38 mouse cellular contexts compared by ENCODE assay signal in genomic region chr13:23510127-23510526, GRCm38 (mm10). TPM values are rescaled to one million over a fixed set of nuclear protein-coding genes. Genes with fewer than 3 reads are reported as not detected.
DNase-seq lines count a peak whose midpoint lies in the region; ATAC-seq and TF ChIP-seq lines count a peak whose summit lies in the region.
"Had no signal": no experiment of that assay in that cellular context is flagged by ENCODE, and none has a peak within 500 bp of the region (broad histone marks: within the 10 kb centered on the region; RNA-seq: fewer than 3 reads in every experiment).

No protein-coding gene starts in this region.

- ATAC-seq in liver, embryonic 11.5 days (replicated peaks; ENCODE audit: low FRiP score) = no peak
- ATAC-seq in liver, embryonic 12.5 days = no peak
- ATAC-seq: forebrain, embryonic 14.5 days; hindbrain, embryonic 16.5 days; Patski had no signal

- H3K27ac ChIP-seq in liver, embryonic 11.5 days (ENCODE audit: low read depth, low read length) = no peak overlapping the region
- no peak overlapping the region for H3K27ac ChIP-seq in liver, embryonic 12.5 days
- no peak overlapping the region for H3K27ac ChIP-seq in embryonic facial prominence, embryonic 10.5 days (replicated peaks)
- H3K27ac ChIP-seq: embryonic facial prominence, embryonic 12.5 days; heart, adult 2 months; kidney, embryonic 15.5 days; midbrain, embryonic 12.5 days; stomach, postnatal 0 days had no signal

- H3K9me3 ChIP-seq in liver, embryonic 11.5 days (ENCODE audit: control insufficient read depth, low read length) = no peaks in the 10 kb centered on the region
- H3K9me3 ChIP-seq in liver, embryonic 12.5 days (replicated peaks) = no peaks in the 10 kb centered on the region
- H3K9me3 ChIP-seq in embryonic facial prominence, embryonic 10.5 days = no peaks in the 10 kb centered on the region
- H3K9me3 ChIP-seq: embryonic facial prominence, embryonic 12.5 days; heart, embryonic 12.5 days; kidney, embryonic 15.5 days; megakaryocyte, embryonic 14.5 days; midbrain, embryonic 12.5 days had no signal

- no peaks in the 10 kb centered on the region for H3K27me3 ChIP-seq in liver, embryonic 11.5 days (replicated peaks; ENCODE audit: control insufficient read depth, insufficient read depth, low read length)
- H3K27me3 ChIP-seq in liver, embryonic 12.5 days (replicated peaks) = 0 out of 2 replicates have a peak, but pooled peaks cover 2% of the 10 kb centered on the region
- no peaks in the 10 kb centered on the region for H3K27me3 ChIP-seq in embryonic facial prominence, embryonic 10.5 days (replicated peaks; ENCODE audit: low read depth, poor library complexity, severe bottlenecking)
- H3K27me3 ChIP-seq in myocyte (ENCODE audit: control insufficient read depth, insufficient read depth, insufficient read length) = no peaks in the 10 kb centered on the region
- H3K27me3 ChIP-seq: embryonic facial prominence, embryonic 12.5 days; heart, embryonic 12.5 days; kidney, embryonic 15.5 days; Patski had no signal

- no peak overlapping the region for H3ac ChIP-seq in myocyte (ENCODE audit: control insufficient read depth, insufficient read length)

- WGBS in liver, embryonic 11.5 days = 31% methylated on average over 1 of the region's 1 CpGs
- 17% methylated on average over 1 of the region's 1 CpGs for WGBS in liver, embryonic 12.5 days (ENCODE audit: insufficient replicate concordance)
- 48% methylated on average over 1 of the region's 1 CpGs for WGBS in embryonic facial prominence, embryonic 10.5 days

- H3K4me3 ChIP-seq in liver, embryonic 11.5 days (ENCODE audit: low read depth, low read length) = no peak overlapping the region
- no peak overlapping the region for H3K4me3 ChIP-seq in liver, embryonic 12.5 days
- 0 out of 2 replicates have a peak overlapping the region, but pooled peaks have one; percentile 13 for H3K4me3 ChIP-seq in embryonic facial prominence, embryonic 10.5 days
- H3K4me3 ChIP-seq in myocyte = no peak overlapping the region
- H3K4me3 ChIP-seq: embryonic facial prominence, embryonic 12.5 days; heart, adult 2 months; heart, embryonic 12.5 days; kidney, embryonic 15.5 days; megakaryocyte, embryonic 14.5 days; midbrain, embryonic 12.5 days had no signal

- peaks cover 18% of the 10 kb centered on the region for H3K4me1 ChIP-seq in liver, embryonic 11.5 days (replicated peaks; ENCODE audit: control insufficient read depth, insufficient read depth, low read length)
- peaks cover 40% of the 10 kb centered on the region for H3K4me1 ChIP-seq in liver, embryonic 12.5 days
- H3K4me1 ChIP-seq in embryonic facial prominence, embryonic 10.5 days = peaks cover 30% of the 10 kb centered on the region

- DNase-seq in embryo, embryonic 10 days (ENCODE audit: low spot score) = peak; percentile 55
- no peak for DNase-seq in embryo, embryonic 9.5 days (ENCODE audit: extremely low spot score)
- no peak for DNase-seq in liver, embryonic 11.5 days (ENCODE audit: low spot score)
- DNase-seq in embryonic facial prominence, embryonic 10.5 days (ENCODE audit: low spot score) = no peak
- no peak for DNase-seq in layer of hippocampus, adult 9-10 months (ENCODE audit: low spot score)
- no peak for DNase-seq in gastrocnemius, postnatal 25 days
- DNase-seq: adrenal gland, postnatal 25 days; cerebellum, adult 11-12 months; cerebellum, adult 9-11 months; gastrocnemius, postnatal 36 days; heart, adult 2 months; heart, postnatal 14 days; kidney, adult 11 months; kidney, postnatal 4 days; layer of hippocampus, postnatal 36 days; liver; lung, postnatal 4 days; right cerebral cortex, postnatal 25 days; thymus, adult 18-20 months; thymus, postnatal 25 days had no signal

- no peak overlapping the region for H3K9ac ChIP-seq in liver, embryonic 11.5 days (ENCODE audit: low read depth, low read length)
- no peak overlapping the region for H3K9ac ChIP-seq in liver, embryonic 12.5 days
- H3K9ac ChIP-seq: embryonic facial prominence, embryonic 12.5 days; heart, embryonic 12.5 days; kidney, embryonic 15.5 days; midbrain, embryonic 12.5 days had no signal

- peak overlapping the region; percentile 3; the same call in 1 of the 2 replicates for H3K4me2 ChIP-seq in liver, embryonic 11.5 days
- no peak overlapping the region for H3K4me2 ChIP-seq in liver, embryonic 12.5 days
- H3K4me2 ChIP-seq in myocyte (ENCODE audit: low read depth) = peak overlapping the region; percentile 16
- H3K4me2 ChIP-seq: embryonic facial prominence, embryonic 12.5 days; heart, embryonic 12.5 days; kidney, embryonic 15.5 days; midbrain, embryonic 12.5 days had no signal

- no peaks in the 10 kb centered on the region for H3K36me3 ChIP-seq in liver, embryonic 11.5 days (ENCODE audit: control insufficient read depth, insufficient read depth, low read length)
- H3K36me3 ChIP-seq in liver, embryonic 12.5 days = no peaks in the 10 kb centered on the region
- no peaks in the 10 kb centered on the region for H3K36me3 ChIP-seq in embryonic facial prominence, embryonic 10.5 days (replicated peaks)
- H3K36me3 ChIP-seq in myocyte (ENCODE audit: control insufficient read depth, insufficient read depth) = no peaks in the 10 kb centered on the region
- H3K36me3 ChIP-seq: embryonic facial prominence, embryonic 12.5 days; heart, embryonic 12.5 days; kidney, embryonic 15.5 days; midbrain, embryonic 12.5 days had no signal

- no peak for TF ChIP-seq POLR2A in myocyte (IDR thresholded peaks at IDR 0.05; ENCODE audit: insufficient read length, low read depth)

- no peaks in the 10 kb centered on the region for H3K79me2 ChIP-seq in myocyte (ENCODE audit: control insufficient read depth, insufficient read depth)

TF ChIP-seq in myocyte, 11 proteins besides CTCF, POLR2A, EP300 and RAD21:
- TF ChIP-seq USF1 (IDR thresholded peaks at IDR 0.05; ENCODE audit: low read depth) = no peak
- no peak for TF ChIP-seq REST (IDR thresholded peaks at IDR 0.05; ENCODE audit: insufficient read depth, insufficient read length)
- no peak for TF ChIP-seq SRF (IDR thresholded peaks at IDR 0.05; ENCODE audit: control insufficient read depth, insufficient read length, low read depth)
- TF ChIP-seq CEBPB (IDR thresholded peaks at IDR 0.05; ENCODE audit: insufficient read depth, poor library complexity, severe bottlenecking) = no peak
- no peak for TF ChIP-seq MAX (IDR thresholded peaks at IDR 0.05; ENCODE audit: low read depth)
- TF ChIP-seq TCF3 (IDR thresholded peaks at IDR 0.05; ENCODE audit: insufficient read length, low read depth) = no peak
- no peak for TF ChIP-seq MYOG (IDR thresholded peaks at IDR 0.05; ENCODE audit: control insufficient read depth in 1 of 3, insufficient read depth in 1 of 3, insufficient read length in 2 of 3, low read depth in 2 of 3)
- no peak for TF ChIP-seq POLR2AphosphoS2 (IDR thresholded peaks at IDR 0.05; ENCODE audit: insufficient read length, low read depth)
- TF ChIP-seq E2F4 (IDR thresholded peaks at IDR 0.05; ENCODE audit: insufficient read depth) = no peak

RNA-seq across cellular contexts. Expression of gene Hist1h4h, which starts 20.7 kb away (rescaled TPM):
- polyA plus RNA-seq in liver, embryonic 11.5 days (2014; fragmentation: Nextera tagmentation; extraction: Ambion mirVana) = 3.3 and 4.3 TPM in 2 replicates
- 4.4 and 4.7 TPM in 2 replicates for polyA plus RNA-seq in liver, embryonic 12.5 days (2016; fragmentation: Nextera tagmentation; extraction: Ambion mirVana)
- 2.7 and 3.0 TPM in 2 replicates for polyA plus RNA-seq in embryonic facial prominence, embryonic 10.5 days (2016; fragmentation: Nextera tagmentation; extraction: Ambion mirVana)
- polyA plus RNA-seq in myocyte (2012; fragmentation: generic; extraction: Trizol) = 21.5 TPM
- total RNA-seq in gastrocnemius, postnatal 25 days (2021) = 100 to 1,000 TPM; 156 to 160 TPM

RNA-seq across cellular contexts. Expression of gene Btn2a2, which starts 21.5 kb away (rescaled TPM):
- polyA plus RNA-seq in liver, embryonic 11.5 days (2014; fragmentation: Nextera tagmentation; extraction: Ambion mirVana) = 0.08 and 0.32 TPM in 2 replicates
- 0.07 TPM in 1 of 2 replicates, not detected in the other for polyA plus RNA-seq in liver, embryonic 12.5 days (2016; fragmentation: Nextera tagmentation; extraction: Ambion mirVana)
- 0.99 and 1.2 TPM in 2 replicates for polyA plus RNA-seq in embryonic facial prominence, embryonic 10.5 days (2016; fragmentation: Nextera tagmentation; extraction: Ambion mirVana)
- 0.20 TPM for polyA plus RNA-seq in myocyte (2012; fragmentation: generic; extraction: Trizol)
- not detected for total RNA-seq in gastrocnemius, postnatal 25 days (2021)
- total RNA-seq: adrenal gland, adult 18-20 months; adrenal gland, postnatal 25 days; gastrocnemius, adult 18-20 months; gastrocnemius, postnatal 36 days; heart, adult 2 months; heart, postnatal 14 days; MEL had no signal
- polyA plus RNA-seq: heart, adult 2 months; liver, embryonic 16.5 days; midbrain, postnatal 0 days; spleen, adult 2 months had no signal

RNA-seq across cellular contexts. Expression of gene Hist1h2af, which starts 23.6 kb away (rescaled TPM):
- 1.1 and 5.1 TPM in 2 replicates for polyA plus RNA-seq in liver, embryonic 11.5 days (2014; fragmentation: Nextera tagmentation; extraction: Ambion mirVana)
- 7.8 and 13.9 TPM in 2 replicates for polyA plus RNA-seq in liver, embryonic 12.5 days (2016; fragmentation: Nextera tagmentation; extraction: Ambion mirVana)
- polyA plus RNA-seq in embryonic facial prominence, embryonic 10.5 days (2016; fragmentation: Nextera tagmentation; extraction: Ambion mirVana) = 4.8 and 5.5 TPM in 2 replicates
- polyA plus RNA-seq in myocyte (2012; fragmentation: generic; extraction: Trizol) = 24.4 TPM
- total RNA-seq in gastrocnemius, postnatal 25 days (2021) = 10 to 100 TPM in 1 of 2 experiments, 1 to 10 TPM in 1; 9.5 to 14.9 TPM
- polyA plus RNA-seq: hindbrain, embryonic 16.5 days had no signal

RNA-seq across cellular contexts. Expression of gene Hist1h3g, which starts 25.1 kb away (rescaled TPM):
- 5.2 TPM in 2 replicates for polyA plus RNA-seq in liver, embryonic 11.5 days (2014; fragmentation: Nextera tagmentation; extraction: Ambion mirVana)
- 12.9 and 16.3 TPM in 2 replicates for polyA plus RNA-seq in liver, embryonic 12.5 days (2016; fragmentation: Nextera tagmentation; extraction: Ambion mirVana)
- 6.5 and 7.7 TPM in 2 replicates for polyA plus RNA-seq in embryonic facial prominence, embryonic 10.5 days (2016; fragmentation: Nextera tagmentation; extraction: Ambion mirVana)
- 3.3 TPM for polyA plus RNA-seq in myocyte (2012; fragmentation: generic; extraction: Trizol)
- total RNA-seq in gastrocnemius, postnatal 25 days (2021) = 1 to 10 TPM; 2.0 to 3.9 TPM
- total RNA-seq: neutrophil, adult 5-6 weeks had no signal
- polyA plus RNA-seq: hindbrain, embryonic 16.5 days; midbrain, postnatal 0 days had no signal

RNA-seq across cellular contexts. Expression of gene Hist1h2bh, which starts 33.1 kb away (rescaled TPM):
- 1.6 and 1.7 TPM in 2 replicates for polyA plus RNA-seq in liver, embryonic 11.5 days (2014; fragmentation: Nextera tagmentation; extraction: Ambion mirVana)
- polyA plus RNA-seq in liver, embryonic 12.5 days (2016; fragmentation: Nextera tagmentation; extraction: Ambion mirVana) = 1.4 and 1.5 TPM in 2 replicates
- 1.1 TPM in 2 replicates for polyA plus RNA-seq in embryonic facial prominence, embryonic 10.5 days (2016; fragmentation: Nextera tagmentation; extraction: Ambion mirVana)
- 1.1 TPM for polyA plus RNA-seq in myocyte (2012; fragmentation: generic; extraction: Trizol)
- total RNA-seq in gastrocnemius, postnatal 25 days (2021) = 1 to 10 TPM in 1 of 2 experiments, under 1 TPM in 1; 0.90 to 1.7 TPM
